Comparison of ENCODE assay signal across 13 mouse cellular contexts in the genomic region with DNA sequence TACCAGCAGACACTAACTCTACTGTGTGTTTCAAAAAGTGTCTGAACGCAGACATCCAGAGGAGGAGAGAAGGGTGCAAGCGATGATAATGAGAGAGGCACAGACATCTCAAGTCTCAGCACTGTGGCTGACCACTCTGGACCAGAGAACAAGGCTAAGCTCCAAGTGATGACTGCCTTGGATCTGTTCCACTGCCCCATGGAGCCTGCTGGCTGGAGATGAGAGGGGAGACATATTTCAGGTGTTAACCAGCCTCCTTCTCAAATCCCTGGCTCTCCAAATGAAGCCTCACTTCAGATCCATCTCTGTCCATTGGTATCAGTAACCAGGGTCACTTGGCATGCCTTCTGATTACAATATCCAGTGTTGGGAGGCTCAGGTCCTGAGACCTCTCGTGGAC.
"Had no signal": no experiment of that assay in that cellular context is flagged by ENCODE, and none has a peak within 500 bp of the region (broad histone marks: within the 10 kb centered on the region; RNA-seq: fewer than 3 reads in every experiment).

No protein-coding gene starts in this region.

- DNase-seq: gastrocnemius, adult 2 months; gastrocnemius, postnatal 10 days; gastrocnemius, postnatal 25 days; heart, adult 2 months; heart, postnatal 10 days; heart, postnatal 4 days; kidney, adult 18-20 months; kidney, adult 8-10 months; kidney, postnatal 10 days; kidney, postnatal 25 days; kidney, postnatal 4 days; liver; liver, embryonic 13.5 days had no signal
